Comparison of ENCODE assay signal across 8 mouse cellular contexts in genomic region chr1:74661448-74662195, GRCm38 (mm10). TPM values are rescaled to one million over a fixed set of nuclear protein-coding genes. Genes with fewer than 3 reads are reported as not detected.
DNase-seq lines count a peak whose midpoint lies in the region; ATAC-seq lines count a peak whose summit lies in the region.

Gene Ttll4 (plus strand): TSS chr1:74661745.

- DNase-seq in Muller cell, postnatal 12 days (ENCODE audit: inconsistent ontology term), result peak; percentile 98
- DNase-seq in cerebellum, adult 9-11 months, result peak; percentile 97
- peak; percentile 87 to 95 for DNase-seq in frontal cortex, adult 2 months (ENCODE audit: extremely low spot score in 1 of 2, low spot score in 1 of 2)
- peak; percentile 95 for DNase-seq in hindbrain, embryonic 11.5 days (ENCODE audit: low spot score)
- peak; percentile 90 to 94 for DNase-seq in layer of hippocampus, postnatal 10 days (ENCODE audit: low spot score in 2 of 2)
- DNase-seq in lung, postnatal 10 days, result peak; percentile 98
- peak; percentile 96 for DNase-seq in ovary, postnatal 36 days (ENCODE audit: low spot score)
- peak; percentile 93 for DNase-seq in thymus, postnatal 25 days

- H3K36me3 ChIP-seq in hindbrain, embryonic 11.5 days (ENCODE audit: control insufficient read depth, insufficient read depth, low read length), result no peaks in the 10 kb centered on the region

- peak within 1 kb of the TSS; percentile 83 for H3K4me3 ChIP-seq in hindbrain, embryonic 11.5 days (ENCODE audit: low read depth, low read length)

- under 1% methylated on average over 56 of the region's 66 CpGs for WGBS in hindbrain, embryonic 11.5 days

- peak; percentile 99 for ATAC-seq in hindbrain, embryonic 11.5 days (ENCODE audit: low FRiP score)

- H3K27me3 ChIP-seq in hindbrain, embryonic 11.5 days (ENCODE audit: control insufficient read depth, insufficient read depth, low read length), result no peaks in the 10 kb centered on the region

- no peaks in the 10 kb centered on the region for H3K9me3 ChIP-seq in hindbrain, embryonic 11.5 days (ENCODE audit: control insufficient read depth, low read length)

- H3K27ac ChIP-seq in hindbrain, embryonic 11.5 days (ENCODE audit: low read depth, low read length), result peak within 1 kb of the TSS; percentile 84

- H3K9ac ChIP-seq in hindbrain, embryonic 11.5 days (ENCODE audit: low read depth, low read length), result peak within 1 kb of the TSS; percentile 91

- H3K4me2 ChIP-seq in hindbrain, embryonic 11.5 days (replicated peaks; ENCODE audit: low read depth, low read length), result peak within 1 kb of the TSS; percentile 51

- no peaks in the 10 kb centered on the region for H3K4me1 ChIP-seq in hindbrain, embryonic 11.5 days (replicated peaks; ENCODE audit: control insufficient read depth, insufficient read depth, low read length)

RNA-seq across cellular contexts. Expression of gene Ttll4, which starts in this region (rescaled TPM):
- polyA plus RNA-seq in frontal cortex, adult 2 months (2012; rRNA removed), result 18.8 and 19.2 TPM in 2 replicates
- 25.6 and 38.0 TPM in 2 replicates for polyA plus RNA-seq in hindbrain, embryonic 11.5 days (2014; fragmentation: Nextera tagmentation; extraction: Ambion mirVana)
- 10 to 100 TPM; 30.7 to 31.7 TPM for total RNA-seq in layer of hippocampus, postnatal 10 days (2021)

Comparison
In these comparisons a context has a peak if more than half of its experiments do, and no peak if none do; other contexts are left out.
1. Peak in every context shown above with its lines: DNase-seq, ATAC-seq, H3K4me3 ChIP-seq and H3K27ac ChIP-seq.